Mouse (Mus musculus) olfactory bulb, adult 2 months (tissue): ENCODE measurements at regions not wholly inside any gene's neighbourhood (a gene's known extent, or its start where the extent isn't known, plus 50 kb on each side); places are given as distances from the start of the nearest gene placed in this dataset.

Source experiments
- CTCF ChIP-seq: fragments of 200-500 bp; IDR thresholded peaks from 2 replicates; pipeline ENCODE4 v1.5.1; 2012; ENCODE audit warnings: low read depth, mild to moderate bottlenecking, low read length, moderate library complexity; ENCODE audit not compliant: insufficient read depth
- POLR2A ChIP-seq: fragments of 200-500 bp; IDR thresholded peaks from 2 replicates; pipeline ENCODE4 v1.6.1; 2012; ENCODE audit warnings: mild to moderate bottlenecking, low read depth, low read length, moderate library complexity; ENCODE audit not compliant: insufficient read depth

DNA sequence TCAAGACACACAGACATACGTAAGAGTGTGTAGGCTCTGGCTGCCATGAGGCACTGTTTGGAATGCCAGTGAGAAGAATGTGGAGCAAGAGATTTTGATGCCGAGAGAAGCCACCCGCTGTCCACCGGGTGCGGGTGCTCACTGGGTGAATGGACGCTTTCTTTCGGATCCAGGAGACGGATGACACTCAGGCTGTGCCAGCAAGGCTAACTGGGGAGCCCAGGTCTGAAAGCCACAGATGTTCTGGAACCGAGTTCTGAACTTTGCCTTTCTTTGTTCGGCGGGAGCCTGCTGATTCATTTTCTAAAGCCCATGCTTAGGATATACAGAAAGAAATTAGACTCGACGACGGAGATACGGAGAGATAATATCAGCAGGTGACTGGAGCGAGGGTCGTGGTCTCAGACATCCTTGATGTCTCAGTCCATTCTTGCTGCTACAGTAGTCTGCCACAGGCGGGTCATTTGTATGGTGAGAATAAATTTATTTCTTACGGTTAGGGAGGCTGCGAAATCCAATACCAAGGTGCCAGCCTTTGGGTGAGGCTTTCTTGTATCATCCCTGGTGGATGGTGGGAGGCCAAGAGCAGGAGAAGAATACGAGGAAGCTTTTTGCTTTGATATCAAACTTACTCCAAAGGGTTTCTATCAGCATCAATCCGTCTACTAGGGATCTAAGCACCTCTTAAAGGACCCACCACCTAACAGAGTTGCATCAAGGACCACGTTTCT is 80.4 kb upstream of the Cpm start:
- TF ChIP-seq CTCF (no peak), POLR2A (no peak)
